Mouse (Mus musculus) kidney, postnatal 0 days (tissue): ENCODE results near the gene Ip6k1. TPM values are rescaled to one million over a fixed set of nuclear protein-coding genes. Genes with fewer than 3 reads are reported as not detected.
A peak's percentile ranks its signal among the peaks of the same experiment; 100 is the strongest.

Experiments used
- ATAC-seq: fragments of 200-750 bp; cut with Nextera tagmentation; replicated peaks from 2 replicates; pipeline ENCODE4 v1.8.0; 2017; ENCODE audit warnings: low read depth, moderate number of reproducible peaks, moderate TSS enrichment, moderate library complexity; ENCODE audit not compliant: low FRiP score
- DNase-seq: peaks from one replicate; pipeline ENCODE4 v3.0.0-alpha.2; 2016; ENCODE audit warnings: low spot score
- H3K27ac ChIP-seq: fragments of 300-500 bp; sonication (generic); 2 replicates; pipeline ENCODE4 v1.5.1; 2014; ENCODE audit warnings: mild to moderate bottlenecking
- H3K27me3 ChIP-seq: fragments of 300-500 bp; sonication (generic); 2 replicates; pipeline ENCODE4 v1.6.1; 2014; ENCODE audit warnings: low read length, mixed read lengths; ENCODE audit not compliant: insufficient read depth
- H3K36me3 ChIP-seq: fragments of 300-500 bp; sonication (generic); 2 replicates; pipeline ENCODE4 v1.6.1; 2014; ENCODE audit warnings: low read length, mixed read lengths; ENCODE audit not compliant: insufficient read depth
- H3K4me1 ChIP-seq: fragments of 300-500 bp; sonication (generic); replicated peaks from 2 replicates; pipeline ENCODE4 v1.6.1; 2014; ENCODE audit warnings: antibody characterized with exemption, low read length, mixed read lengths; ENCODE audit not compliant: insufficient read depth
- H3K4me2 ChIP-seq: fragments of 300-500 bp; sonication (generic); 2 replicates; pipeline ENCODE4 v1.6.1; 2014; ENCODE audit warnings: mild to moderate bottlenecking, low read length, moderate library complexity, mixed read lengths
- H3K4me3 ChIP-seq: fragments of 300-500 bp; sonication (generic); replicated peaks from 2 replicates; pipeline ENCODE4 v1.5.1; 2014; ENCODE audit warnings: low read depth, low read length
- H3K9ac ChIP-seq: fragments of 300-500 bp; sonication (generic); 2 replicates; pipeline ENCODE4 v1.6.1; 2014; ENCODE audit warnings: low read depth, low read length
- H3K9me3 ChIP-seq: fragments of 300-500 bp; sonication (generic); replicated peaks from 2 replicates; pipeline ENCODE4 v1.6.1; 2016; ENCODE audit warnings: low read length, inconsistent platforms, mixed read lengths
- CTCF ChIP-seq: IDR thresholded peaks from 2 replicates; pipeline ENCODE4 v1.5.1; 2016; ENCODE audit warnings: antibody characterized with exemption, low read depth, mild to moderate bottlenecking, moderate library complexity
- WGBS: fragments of 180-500 bp; shearing (Covaris S2); extraction: QIAGEN DNeasy Blood & Tissue Kit; methylation state at CpG from one replicate; pipeline ENCODE4 v1.1.7; 2014; 5-methylcytosine and 5-hydroxymethylcytosine counted together
- polyA plus RNA-seq: library from polyadenylated mRNA; unstranded; fragments of >200 nt; fragmentation: Nextera tagmentation; extraction: Ambion mirVana; gene quantifications from 2 replicates; pipeline ENCODE4 v1.2.1, GENCODE M21; 2015

The Ip6k1 gene
- polyA plus RNA-seq, 1 experiment from 2014 or later, result 46.9 TPM

DNA sequence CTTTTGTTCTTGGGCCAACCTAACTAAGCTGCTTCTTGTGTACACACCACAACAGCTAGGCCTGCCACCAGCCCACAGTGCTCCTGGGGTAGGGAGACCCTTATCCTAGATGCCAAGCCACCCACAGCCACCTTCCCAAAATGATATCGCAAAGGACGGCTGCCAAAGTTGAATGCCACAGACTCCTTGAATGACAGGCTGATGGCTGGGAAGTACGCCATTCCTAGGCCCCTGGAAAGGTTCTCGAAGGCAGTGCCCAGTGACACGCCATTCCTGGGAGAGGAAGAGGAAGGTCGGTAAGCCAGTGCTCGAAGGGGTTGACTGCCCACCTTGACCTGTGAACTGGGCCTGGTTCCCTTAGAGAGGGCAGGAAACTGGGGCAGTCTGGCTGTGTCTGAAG is 67.2 kb downstream of the Ip6k1 start:
- peaks cover 14% of the 10 kb centered on the region; the same call in 1 of the 2 replicates for H3K36me3 ChIP-seq
- no peaks in the 10 kb centered on the region for H3K9me3 ChIP-seq
- H3K27ac ChIP-seq, result no peak overlapping the region
- no peak overlapping the region for H3K4me2 ChIP-seq
- DNase-seq (no peak), ATAC-seq (no peak)
- no peak overlapping the region for H3K9ac ChIP-seq
- no peak for TF ChIP-seq CTCF
- no peak overlapping the region for H3K4me3 ChIP-seq
- H3K4me1 ChIP-seq, result no peaks in the 10 kb centered on the region
- WGBS, result 85% methylated on average over 7 of the region's 7 CpGs
- no peaks in the 10 kb centered on the region for H3K27me3 ChIP-seq

DNA sequence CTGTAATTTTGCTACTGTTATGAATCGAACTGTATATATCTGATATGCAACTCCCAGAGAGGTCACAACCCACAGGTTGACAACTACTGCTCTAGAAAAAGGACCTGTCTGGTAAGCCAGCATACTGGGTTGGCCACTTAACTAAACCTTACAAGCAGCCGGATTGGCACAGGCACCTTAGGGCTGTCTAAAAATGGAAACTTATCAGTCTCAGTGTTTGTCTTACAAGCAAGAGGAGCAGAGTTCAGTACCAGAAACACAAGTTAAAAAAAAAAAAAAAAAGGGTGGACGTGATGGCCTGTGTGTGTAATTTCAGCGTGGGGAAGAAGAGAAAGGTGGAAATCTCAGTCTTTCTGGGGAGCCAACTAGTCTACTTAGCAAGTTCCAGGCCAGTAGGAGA is 69.5 kb downstream of the Ip6k1 start:
- H3K36me3 ChIP-seq, result peaks cover 14% of the 10 kb centered on the region; the same call in 1 of the 2 replicates
- DNase-seq, result no peak

DNA sequence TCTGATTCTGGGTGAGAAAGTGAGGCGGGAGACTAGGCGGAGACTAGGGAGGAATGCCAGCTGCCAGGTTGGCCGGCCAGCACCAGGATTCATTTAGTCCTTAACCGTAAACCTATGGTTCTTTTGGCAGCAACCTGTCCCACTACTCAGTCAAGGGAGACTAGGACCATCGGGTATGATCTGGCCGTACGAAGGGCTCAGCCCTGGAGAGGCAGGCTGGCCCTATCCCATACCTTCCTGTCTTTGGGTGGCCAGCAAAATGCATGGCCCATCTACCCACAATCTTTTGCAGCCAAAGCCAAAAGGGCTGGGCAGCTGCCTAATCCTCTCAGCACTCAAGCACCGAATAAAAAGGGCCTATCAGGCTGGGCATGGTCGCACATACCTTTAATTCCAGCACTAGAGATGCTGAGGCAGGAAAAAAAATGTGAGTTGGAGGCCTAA is 70.2 kb downstream of the Ip6k1 start:
- no peaks in the 10 kb centered on the region for H3K9me3 ChIP-seq
- H3K27me3 ChIP-seq, result no peaks in the 10 kb centered on the region
- TF ChIP-seq CTCF, result no peak
- no peak overlapping the region for H3K4me2 ChIP-seq
- no peaks in the 10 kb centered on the region for H3K4me1 ChIP-seq
- DNase-seq (no peak), ATAC-seq (no peak)
- no peak overlapping the region for H3K4me3 ChIP-seq
- peaks cover 14% of the 10 kb centered on the region; the same call in 1 of the 2 replicates for H3K36me3 ChIP-seq
- WGBS, result 75% methylated on average over 9 of the region's 9 CpGs
- no peak overlapping the region for H3K9ac ChIP-seq
- H3K27ac ChIP-seq, result no peak overlapping the region

More for the DNA sequence above, 69.5 kb downstream of the Ip6k1 start:
- no peaks in the 10 kb centered on the region for H3K27me3 ChIP-seq
- H3K4me1 ChIP-seq, result no peaks in the 10 kb centered on the region
- H3K4me2 ChIP-seq, result no peak overlapping the region
- TF ChIP-seq CTCF, result no peak
- no peak for ATAC-seq
- WGBS, result 92% methylated on average over 4 of the region's 4 CpGs
- H3K9ac ChIP-seq, result no peak overlapping the region
- H3K27ac ChIP-seq, result no peak overlapping the region
- H3K9me3 ChIP-seq, result no peaks in the 10 kb centered on the region
- no peak overlapping the region for H3K4me3 ChIP-seq

DNA sequence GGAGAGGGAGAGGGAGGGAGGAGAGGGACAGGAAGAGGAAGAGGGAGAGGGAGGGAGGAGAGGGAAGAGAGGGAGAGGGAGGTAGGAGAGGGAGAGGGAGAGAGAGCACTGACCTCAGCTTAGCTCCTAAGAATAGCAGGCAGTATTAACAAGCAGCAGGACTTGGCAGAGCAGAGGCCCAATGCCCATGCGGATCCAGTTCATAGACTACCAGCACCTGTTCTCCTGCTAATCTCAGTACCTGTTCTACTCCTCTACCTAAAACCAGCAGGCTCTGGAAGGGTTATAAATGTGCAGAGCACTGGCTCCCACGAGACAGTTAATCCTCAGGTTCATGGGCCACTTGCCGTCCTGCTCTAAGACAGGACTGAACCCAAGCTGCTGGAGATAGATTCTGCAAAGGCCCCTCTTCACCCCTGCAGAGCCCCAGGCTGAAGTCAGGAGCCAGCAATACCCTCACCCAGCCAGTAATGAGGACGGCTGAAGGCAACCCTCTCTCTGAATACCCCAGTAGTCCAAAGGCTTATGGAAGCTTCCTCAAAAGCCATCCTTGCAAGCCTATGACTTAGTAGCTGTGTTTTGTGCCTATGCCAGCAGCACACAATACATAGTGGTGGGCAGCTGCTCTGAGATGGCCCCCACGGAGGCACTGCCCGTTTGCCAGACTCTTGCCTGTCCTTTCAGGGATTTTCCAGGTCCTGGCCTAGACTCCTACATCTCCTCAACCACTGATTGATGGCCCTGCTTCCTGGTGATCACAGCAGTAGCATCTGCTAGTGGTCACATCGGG is 71.0 kb downstream of the Ip6k1 start:
- TF ChIP-seq CTCF, result no peak
- no peak for ATAC-seq

DNA sequence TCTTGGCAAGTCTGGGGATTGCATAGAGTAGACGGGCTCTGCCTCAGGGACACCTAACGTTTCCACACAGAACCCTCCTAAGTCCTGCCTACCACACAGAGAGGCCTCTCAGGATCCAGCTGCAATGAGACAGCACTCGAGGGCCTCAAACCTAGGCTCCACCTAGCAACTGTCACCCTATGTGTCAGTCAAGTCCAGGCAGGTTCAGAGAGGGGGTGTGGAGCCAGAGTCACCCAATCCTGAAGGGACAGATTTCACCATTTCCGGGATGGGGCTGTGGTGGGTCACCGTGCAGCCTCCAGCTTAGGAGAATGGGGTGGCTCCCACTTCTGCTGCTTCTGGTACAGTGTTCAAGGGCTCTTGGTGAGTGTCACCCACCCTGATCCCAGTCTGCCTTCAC is 77.9 kb downstream of the Ip6k1 start, which contains the start of gene Mst1:
Gene Mst1 (plus strand): TSS at position 269 of the 400 bp plus-strand sequence.
- H3K4me2 ChIP-seq, result peak within 1 kb of the TSS; percentile 92
- peak within 1 kb of the TSS; percentile 60 for H3K4me3 ChIP-seq
- no peaks in the 10 kb centered on the region for H3K27me3 ChIP-seq
- no peak for TF ChIP-seq CTCF
- H3K9ac ChIP-seq, result peak within 1 kb of the TSS; percentile 86
- H3K27ac ChIP-seq, result peak within 1 kb of the TSS; percentile 60; the same call in 1 of the 2 replicates
- no peaks in the 10 kb centered on the region for H3K9me3 ChIP-seq
- WGBS, result 82% methylated on average over 5 of the region's 5 CpGs
- no peak for ATAC-seq
- H3K4me1 ChIP-seq, result 0 out of 2 replicates have a peak, but pooled peaks cover 9% of the 10 kb centered on the region
- DNase-seq, result no peak
- H3K36me3 ChIP-seq, result peaks cover 4% of the 10 kb centered on the region

More for the DNA sequence above, 71.0 kb downstream of the Ip6k1 start:
- Histone ChIP-seq H3K4me3 (no peak overlapping the region), H3K27ac (no peak overlapping the region), H3K4me2 (no peak overlapping the region), H3K36me3 (peaks cover 14% of the 10 kb centered on the region; the same call in 1 of the 2 replicates), H3K4me1 (0 out of 2 replicates have a peak, but pooled peaks cover 5% of the 10 kb centered on the region), H3K9me3 (no peaks in the 10 kb centered on the region), H3K27me3 (no peaks in the 10 kb centered on the region), H3K9ac (peak overlapping the region; percentile 13; the same call in 1 of the 2 replicates)
- 55% methylated on average over 7 of the region's 7 CpGs for WGBS
- no peak for DNase-seq

DNA sequence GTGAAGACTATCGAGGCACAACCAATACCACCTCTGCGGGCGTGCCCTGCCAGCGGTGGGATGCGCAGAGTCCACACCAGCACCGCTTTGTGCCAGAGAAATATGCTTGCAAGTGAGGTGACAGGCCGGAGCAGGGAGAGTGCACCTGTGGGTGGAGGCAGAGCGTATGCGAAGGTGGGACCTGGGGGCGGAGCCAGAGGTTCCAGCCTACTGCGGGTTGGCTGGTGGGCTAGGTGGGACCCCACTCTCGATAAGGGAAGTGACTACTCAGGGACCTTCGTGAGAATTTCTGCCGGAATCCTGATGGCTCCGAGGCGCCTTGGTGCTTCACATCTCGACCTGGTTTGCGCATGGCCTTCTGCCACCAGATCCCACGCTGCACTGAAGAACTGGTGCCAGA is 80.2 kb downstream of the Ip6k1 start:
- WGBS, result 2% methylated on average over 19 of the region's 19 CpGs
- no peak overlapping the region; the same call in 1 of the 2 replicates for H3K4me3 ChIP-seq
- TF ChIP-seq CTCF, result no peak
- H3K4me2 ChIP-seq, result peak overlapping the region; percentile 32
- H3K9me3 ChIP-seq, result no peaks in the 10 kb centered on the region
- H3K9ac ChIP-seq, result no peak overlapping the region
- H3K27ac ChIP-seq, result no peak overlapping the region
- ATAC-seq (no peak), DNase-seq (no peak)
- 0 out of 2 replicates have a peak, but pooled peaks cover 9% of the 10 kb centered on the region for H3K4me1 ChIP-seq
- no peaks in the 10 kb centered on the region for H3K27me3 ChIP-seq
- H3K36me3 ChIP-seq, result peaks cover 24% of the 10 kb centered on the region
